Mouse (Mus musculus) midbrain, embryonic 13.5 days (tissue): ENCODE data around the gene Pawr. TPM values are rescaled to one million over a fixed set of nuclear protein-coding genes. Genes with fewer than 3 reads are reported as not detected.

Experiments
- ATAC-seq: fragments of 200-750 bp; cut with Nextera tagmentation; 2 replicates; pipeline ENCODE4 v1.8.0; 2017; ENCODE audit warnings: mild to moderate bottlenecking, moderate TSS enrichment, moderate library complexity
- H3K27ac ChIP-seq: fragments of 300-500 bp; sonication (generic); 2 replicates; pipeline ENCODE4 v1.5.1; 2015; ENCODE audit warnings: inconsistent platforms, mild to moderate bottlenecking, moderate library complexity
- H3K27me3 ChIP-seq: fragments of 300-500 bp; sonication (generic); 2 replicates; pipeline ENCODE4 v1.6.1; 2015; ENCODE audit warnings: mild to moderate bottlenecking, inconsistent platforms
- H3K36me3 ChIP-seq: fragments of 300-500 bp; sonication (generic); 2 replicates; pipeline ENCODE4 v1.6.1; 2015; ENCODE audit warnings: mild to moderate bottlenecking, inconsistent platforms
- H3K4me1 ChIP-seq: fragments of 300-500 bp; sonication (generic); replicated peaks from 2 replicates; pipeline ENCODE4 v1.6.1; 2015; ENCODE audit warnings: inconsistent platforms
- H3K4me2 ChIP-seq: fragments of 300-500 bp; sonication (generic); replicated peaks from 2 replicates; pipeline ENCODE4 v1.6.1; 2015; ENCODE audit warnings: moderate library complexity, mild to moderate bottlenecking, inconsistent platforms
- H3K4me3 ChIP-seq: fragments of 300-500 bp; sonication (generic); replicated peaks from 2 replicates; pipeline ENCODE4 v1.5.1; 2015; ENCODE audit warnings: mild to moderate bottlenecking, inconsistent platforms
- H3K9ac ChIP-seq: fragments of 300-500 bp; sonication (generic); replicated peaks from 2 replicates; pipeline ENCODE4 v1.6.1; 2015; ENCODE audit warnings: mild to moderate bottlenecking, inconsistent platforms
- H3K9me3 ChIP-seq: fragments of 300-500 bp; sonication (generic); 2 replicates; pipeline ENCODE4 v1.6.1; 2016; ENCODE audit warnings: mild to moderate bottlenecking, inconsistent platforms
- WGBS: fragments of 180-500 bp; shearing (Covaris S2); methylation state at CpG from one replicate; pipeline ENCODE4 v1.1.7; 2015; 5-methylcytosine and 5-hydroxymethylcytosine counted together
- microRNA-seq: library from miRNA; unstranded; fragments of <30 nt; microRNA quantifications from one replicate; pipeline ENCODE4, GENCODE M21; 2016
- polyA plus RNA-seq: library from polyadenylated mRNA; unstranded; fragments of >200 nt; fragmentation: Nextera tagmentation; extraction: Ambion mirVana; gene quantifications from 2 replicates; pipeline ENCODE4 v1.2.1, GENCODE M21; 2015

Gene Pawr
- polyA plus RNA-seq, 1 experiment from 2014 or later, result 4.0 TPM

DNA sequence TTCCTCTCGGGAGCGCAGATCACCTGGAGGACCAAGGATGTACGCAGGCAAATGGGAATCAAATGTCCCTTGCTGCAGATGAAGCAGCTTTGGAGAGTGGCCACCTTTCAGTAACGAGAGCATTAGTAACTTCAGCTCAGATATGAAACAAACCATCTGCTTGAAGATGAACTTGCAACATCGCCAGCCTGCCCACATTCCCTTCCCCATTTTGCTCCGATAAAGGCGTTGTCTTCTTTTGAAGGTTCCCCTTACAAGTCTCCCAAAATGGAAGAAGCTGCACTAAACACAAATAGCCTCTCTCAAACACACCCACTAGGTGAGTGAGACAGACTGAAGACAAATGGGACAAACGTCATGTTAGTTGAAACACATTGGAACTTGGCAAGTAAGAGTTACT lies 119.6 kb downstream of the Pawr start:
- WGBS, result 89% methylated on average over 8 of the region's 8 CpGs
- Histone ChIP-seq H3K27me3 (peaks cover 12% of the 10 kb centered on the region), H3K4me1 (peaks cover 4% of the 10 kb centered on the region; the same call in 1 of the 2 replicates), H3K4me2 (no peak overlapping the region), H3K9me3 (no peaks in the 10 kb centered on the region), H3K9ac (no peak overlapping the region), H3K4me3 (no peak overlapping the region), H3K27ac (no peak overlapping the region), H3K36me3 (no peaks in the 10 kb centered on the region)
- no peak for ATAC-seq

DNA sequence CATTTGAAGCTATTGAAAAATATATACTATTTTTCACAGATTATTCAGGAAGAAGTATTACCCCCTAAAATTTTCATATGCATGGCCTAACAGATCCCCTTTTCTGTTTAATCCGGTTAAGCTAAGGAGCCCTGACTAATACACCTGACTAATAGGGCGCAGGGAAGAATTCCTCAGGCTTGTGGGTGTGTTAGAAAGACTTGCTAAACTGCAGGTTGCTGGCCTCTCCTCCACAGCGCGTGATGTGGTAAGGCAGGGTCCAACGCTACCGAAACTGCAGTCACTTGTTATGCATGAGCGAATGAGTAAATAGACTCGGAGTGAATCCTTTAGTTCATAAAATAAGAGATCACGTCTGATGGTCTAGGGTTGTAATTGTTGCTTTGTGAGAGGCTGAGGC lies 120.5 kb downstream of the Pawr start:
- WGBS, result 84% methylated on average over 9 of the region's 9 CpGs
- Histone ChIP-seq H3K9ac (no peak overlapping the region), H3K27me3 (peaks cover 10% of the 10 kb centered on the region), H3K4me3 (no peak overlapping the region), H3K4me1 (no peaks in the 10 kb centered on the region), H3K4me2 (no peak overlapping the region), H3K9me3 (no peaks in the 10 kb centered on the region), H3K27ac (no peak overlapping the region), H3K36me3 (no peaks in the 10 kb centered on the region)
- ATAC-seq, result no peak

DNA sequence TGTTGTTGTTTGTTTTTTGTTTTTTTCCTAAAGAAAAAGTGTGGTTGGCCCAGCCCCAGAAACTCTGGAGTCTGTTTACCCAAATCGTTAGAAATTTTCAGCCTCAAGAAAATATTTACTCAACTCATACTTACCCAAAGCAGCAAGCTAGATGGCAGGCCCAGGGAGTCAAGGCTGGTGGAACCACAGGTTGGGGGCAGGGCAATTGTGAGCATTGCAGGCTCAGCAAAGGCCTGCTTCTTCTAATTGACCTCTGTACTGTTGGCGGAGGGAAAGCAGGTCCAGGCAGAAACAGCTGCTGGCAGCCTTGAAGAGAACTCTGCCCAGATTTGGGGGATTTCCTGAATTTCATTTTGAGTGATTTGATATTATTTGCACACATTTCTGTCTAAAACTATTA lies 121.6 kb downstream of the Pawr start:
- no peak for ATAC-seq
- WGBS, result 75% methylated on average over 2 of the region's 2 CpGs

DNA sequence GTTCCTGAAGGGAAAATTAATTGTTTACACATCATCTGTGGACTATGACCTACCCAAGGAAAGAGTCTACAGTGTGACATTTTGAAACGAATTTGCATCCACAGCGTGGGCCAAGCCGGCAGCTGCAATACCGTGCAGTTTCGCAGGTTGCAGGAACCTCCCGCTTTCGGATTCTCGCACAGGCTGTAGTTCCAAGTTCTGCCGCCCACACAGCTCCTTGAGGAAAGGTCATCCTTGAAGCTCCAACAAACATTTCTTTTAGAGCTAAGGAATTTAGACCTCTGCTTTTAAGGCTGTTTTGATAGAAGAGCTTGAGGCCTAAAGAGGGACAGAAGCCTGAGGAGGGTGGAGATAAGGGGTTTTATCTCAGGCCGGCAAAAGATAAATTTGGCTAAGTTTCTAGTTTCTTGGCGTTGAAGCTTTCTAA lies 122.8 kb downstream of the Pawr start:
- Histone ChIP-seq H3K4me2 (no peak overlapping the region), H3K36me3 (no peaks in the 10 kb centered on the region), H3K9me3 (no peaks in the 10 kb centered on the region), H3K27ac (no peak overlapping the region), H3K9ac (no peak overlapping the region), H3K27me3 (no peaks in the 10 kb centered on the region), H3K4me1 (no peaks in the 10 kb centered on the region), H3K4me3 (no peak overlapping the region)
- 92% methylated on average over 11 of the region's 11 CpGs for WGBS
- no peak for ATAC-seq

More for the DNA sequence above, 121.6 kb downstream of the Pawr start:
- no peak overlapping the region for H3K9ac ChIP-seq
- no peaks in the 10 kb centered on the region for H3K27me3 ChIP-seq
- no peaks in the 10 kb centered on the region for H3K4me1 ChIP-seq
- no peak overlapping the region for H3K4me2 ChIP-seq
- H3K9me3 ChIP-seq, result no peaks in the 10 kb centered on the region
- H3K27ac ChIP-seq, result no peak overlapping the region
- H3K36me3 ChIP-seq, result no peaks in the 10 kb centered on the region
- no peak overlapping the region for H3K4me3 ChIP-seq

DNA sequence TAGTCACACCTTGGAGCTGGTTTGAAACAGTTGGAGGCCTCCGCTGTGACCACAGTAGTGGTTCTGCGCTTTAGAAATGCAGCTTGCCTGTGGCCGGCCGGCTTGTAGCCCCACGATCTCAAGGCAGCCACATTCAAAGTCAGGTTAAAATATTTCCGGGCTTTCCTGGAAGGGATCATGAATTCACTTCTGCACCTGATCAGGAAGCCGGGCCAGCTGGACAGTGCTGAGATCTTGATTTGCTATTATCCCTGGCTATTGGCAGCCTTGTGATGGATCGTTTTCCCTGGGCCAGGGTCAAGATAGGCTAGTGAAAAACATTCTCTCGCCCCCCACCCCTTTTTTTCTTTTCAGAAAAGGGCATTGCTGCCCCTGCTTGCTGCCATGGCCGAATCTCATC lies 123.3 kb downstream of the Pawr start:
- Histone ChIP-seq H3K4me1 (no peaks in the 10 kb centered on the region), H3K27ac (no peak overlapping the region), H3K4me3 (no peak overlapping the region), H3K9me3 (no peaks in the 10 kb centered on the region), H3K27me3 (no peaks in the 10 kb centered on the region), H3K4me2 (no peak overlapping the region), H3K9ac (no peak overlapping the region), H3K36me3 (no peaks in the 10 kb centered on the region)
- no peak for ATAC-seq
- 74% methylated on average over 10 of the region's 10 CpGs for WGBS

DNA sequence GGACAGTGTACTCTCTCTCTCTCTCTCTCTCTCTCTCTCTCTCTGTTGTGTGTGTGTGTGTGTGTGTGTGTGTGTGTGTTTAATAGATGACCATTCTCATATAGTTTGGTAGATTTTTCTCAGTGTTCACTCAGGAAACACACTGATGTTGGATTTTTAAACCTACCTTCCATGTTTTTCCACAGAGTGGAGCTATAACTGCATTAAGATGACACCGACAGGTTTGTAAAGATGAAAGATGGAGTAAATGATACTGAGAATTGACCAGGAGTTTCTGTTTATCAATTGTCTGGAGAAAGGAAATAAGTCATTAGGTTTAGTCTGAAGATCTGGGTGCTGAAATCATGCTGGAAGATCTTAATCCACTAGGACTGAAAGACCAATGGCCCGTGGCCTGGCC lies 124.0 kb downstream of the Pawr start:
- no peaks in the 10 kb centered on the region for H3K36me3 ChIP-seq
- no peak overlapping the region for H3K9ac ChIP-seq
- H3K27me3 ChIP-seq, result no peaks in the 10 kb centered on the region
- no peak overlapping the region for H3K4me3 ChIP-seq
- no peak overlapping the region for H3K4me2 ChIP-seq
- no peaks in the 10 kb centered on the region for H3K4me1 ChIP-seq
- H3K27ac ChIP-seq, result no peak overlapping the region
- H3K9me3 ChIP-seq, result no peaks in the 10 kb centered on the region
- no peak for ATAC-seq
- WGBS, result 88% methylated on average over 2 of the region's 2 CpGs

DNA sequence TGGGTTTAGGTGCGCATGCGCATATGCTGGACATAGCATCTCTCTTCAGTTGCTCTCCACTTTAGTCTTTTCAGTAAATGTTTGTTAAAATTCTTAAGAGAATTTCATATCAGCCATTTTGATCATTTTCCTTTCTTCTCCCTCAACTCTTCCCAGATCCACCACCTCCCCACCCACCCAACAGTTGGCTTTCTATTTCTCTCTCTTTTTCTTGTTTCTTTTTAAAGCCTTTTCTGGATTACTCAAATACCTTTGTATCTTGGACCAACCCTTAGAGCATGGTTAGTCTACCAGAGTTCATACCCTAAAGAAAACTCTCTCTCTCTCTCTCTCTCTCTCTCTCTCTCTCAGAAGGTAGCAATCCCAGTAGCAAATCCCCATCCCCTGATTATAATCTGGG lies 125.1 kb downstream of the Pawr start:
- WGBS, result 92% methylated on average over 2 of the region's 2 CpGs
- Histone ChIP-seq H3K36me3 (no peaks in the 10 kb centered on the region), H3K4me2 (no peak overlapping the region), H3K4me1 (no peaks in the 10 kb centered on the region), H3K27ac (no peak overlapping the region), H3K27me3 (no peaks in the 10 kb centered on the region), H3K9ac (no peak overlapping the region), H3K9me3 (no peaks in the 10 kb centered on the region), H3K4me3 (no peak overlapping the region)
- no peak for ATAC-seq

DNA sequence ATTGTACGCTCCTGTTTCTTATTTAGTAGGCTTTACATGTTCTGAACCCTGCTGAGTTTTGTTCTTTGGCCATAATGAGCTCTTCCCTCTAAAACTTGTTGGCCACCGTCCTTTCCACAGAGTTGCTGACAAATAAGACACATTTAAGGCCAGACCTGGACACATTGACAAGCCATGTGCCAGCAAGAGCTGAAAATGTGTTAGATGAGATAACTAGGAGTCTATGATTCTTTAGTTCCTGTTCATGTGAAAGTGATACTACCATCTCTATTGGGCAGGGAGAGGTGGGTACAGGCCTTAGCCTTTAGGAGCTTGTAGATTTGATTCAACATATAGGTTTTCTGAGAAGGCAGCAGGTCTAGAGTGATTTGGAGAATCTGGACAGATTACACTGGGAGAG lies 129.9 kb downstream of the Pawr start:
- no peaks in the 10 kb centered on the region for H3K27me3 ChIP-seq
- H3K27ac ChIP-seq, result no peak overlapping the region
- ATAC-seq, result no peak
- no peaks in the 10 kb centered on the region for H3K36me3 ChIP-seq
- H3K4me3 ChIP-seq, result no peak overlapping the region
- no peak overlapping the region for H3K4me2 ChIP-seq
- no peak overlapping the region for H3K9ac ChIP-seq
- no peaks in the 10 kb centered on the region for H3K4me1 ChIP-seq
- H3K9me3 ChIP-seq, result no peaks in the 10 kb centered on the region
- WGBS, result 78% methylated on average over 2 of the region's 2 CpGs

Small RNA genes within 50 kb of the gene (microRNA-seq; reads per million reads assigned to microRNA genes)
- gene Gm25591, result not detected

Other genes starting within 250 kb of the Pawr start
- gene Ppp1r12a, start 169.9 kb upstream of the Pawr start, polyA plus RNA-seq, result 84.4 and 87.5 TPM in 2 replicates